Mouse (Mus musculus) erythroblast, embryonic 14.5 days (primary cell): ENCODE data around the gene Olfr961.

Experiments
- GATA1 ChIP-seq: IDR thresholded peaks from 2 replicates; pipeline ENCODE4 v1.6.1; 2012; ENCODE audit warnings: low read length, inconsistent platforms, mixed read lengths
- TAL1 ChIP-seq: IDR thresholded peaks from 3 replicates; pipeline ENCODE4 v1.6.1; 2012; ENCODE audit warnings: low read length, inconsistent platforms, mixed read lengths

GRCm38 (mm10) chr9:39623783-39624182, 21.1 kb upstream of the Olfr961 start:
- no peak for TF ChIP-seq GATA1
- no peak for TF ChIP-seq TAL1
